Mouse (Mus musculus): ENCODE results near the gene Krt19. TPM values are rescaled to one million over a fixed set of nuclear protein-coding genes. Genes with fewer than 3 reads are reported as not detected.

Krt19 gene
- polyA plus RNA-seq, 1 experiment, result 5.4 TPM

DNA sequence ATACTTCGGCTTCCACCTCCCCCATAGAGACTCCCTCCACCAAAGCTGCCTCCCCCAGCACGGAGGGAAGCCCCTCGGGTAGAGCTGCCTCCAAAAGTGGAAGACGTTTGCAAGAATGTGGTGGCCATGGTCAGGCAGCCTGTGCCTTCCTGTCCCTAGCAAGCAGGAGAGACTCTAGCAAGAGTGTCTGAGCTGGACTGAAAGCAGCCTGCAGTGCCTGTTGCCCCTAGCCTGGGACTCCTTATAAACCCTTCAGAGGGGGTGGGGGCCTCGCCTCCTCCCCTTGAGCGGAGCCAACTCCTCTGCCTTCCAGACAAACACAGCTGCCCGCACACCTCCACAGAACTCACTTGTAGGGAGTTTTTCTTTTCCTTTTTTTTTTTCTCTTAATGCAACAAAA lies 12.7 kb downstream of the Krt19 start, which contains the start of gene Krt15:
Gene Krt15, minus strand, starts transcription at position 198 of the 400 bp plus-strand sequence.
- TF ChIP-seq POLR2A (IDR thresholded peaks at IDR 0.05; ENCODE audit: borderline replicate concordance, extremely low read depth, insufficient read depth, insufficient read length, poor library complexity, severe bottlenecking) (no peak), CTCF (IDR thresholded peaks at IDR 0.05; ENCODE audit: borderline replicate concordance, extremely low read depth, insufficient read depth, insufficient read length) (no peak)
- no peak for DNase-seq (ENCODE audit: low read depth)

DNA sequence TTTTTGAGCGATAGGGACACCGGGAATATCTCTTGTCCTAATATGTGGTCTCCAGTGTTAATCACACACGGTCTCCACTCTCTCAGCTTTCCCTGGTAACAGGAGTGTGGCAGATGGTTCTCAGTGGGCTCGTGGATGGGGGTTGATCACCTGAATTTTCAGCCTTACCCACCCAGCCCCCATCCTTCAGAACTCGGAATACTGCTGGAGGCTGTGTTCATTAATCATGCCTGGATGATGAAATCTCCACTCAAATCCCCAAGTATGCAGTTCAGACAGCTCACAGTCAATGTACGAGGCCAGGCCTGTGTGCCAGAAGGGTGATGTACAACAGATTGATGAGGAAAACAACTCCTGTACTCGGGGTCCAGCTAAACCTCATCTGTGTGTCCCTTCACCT lies 23.6 kb downstream of the Krt19 start:
- no peak for TF ChIP-seq POLR2A (IDR thresholded peaks at IDR 0.05; ENCODE audit: borderline replicate concordance, extremely low read depth, insufficient read depth, insufficient read length, poor library complexity, severe bottlenecking)
- TF ChIP-seq CTCF (IDR thresholded peaks at IDR 0.05; ENCODE audit: borderline replicate concordance, extremely low read depth, insufficient read depth, insufficient read length), result no peak
- no peak for DNase-seq (ENCODE audit: low read depth)

DNA sequence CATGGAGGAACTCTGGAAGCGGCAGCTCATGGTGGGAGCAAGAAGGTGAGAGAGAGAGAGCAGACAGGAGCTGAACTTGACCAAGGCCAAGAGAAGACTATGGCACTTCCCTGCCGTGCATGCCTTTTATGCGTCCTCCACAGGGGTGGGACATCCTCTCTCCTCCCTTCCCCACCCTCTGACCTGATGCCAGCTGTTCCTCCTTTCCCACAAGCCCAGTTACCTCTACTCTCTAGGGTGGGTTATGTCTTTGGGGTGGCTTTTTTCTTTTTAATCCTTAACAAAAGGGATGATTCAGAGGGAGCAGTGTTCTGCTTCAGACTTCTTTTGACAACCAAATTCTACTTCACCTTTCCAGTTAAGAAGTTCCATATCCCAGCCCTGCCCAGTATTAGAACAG lies 27.0 kb downstream of the Krt19 start, which contains the start of gene Krt13:
Gene Krt13, minus strand, starts transcription at position 101 of the 400 bp plus-strand sequence.
- no peak for DNase-seq (ENCODE audit: low read depth)
- TF ChIP-seq POLR2A (IDR thresholded peaks at IDR 0.05; ENCODE audit: borderline replicate concordance, extremely low read depth, insufficient read depth, insufficient read length, poor library complexity, severe bottlenecking) (no peak), CTCF (IDR thresholded peaks at IDR 0.05; ENCODE audit: borderline replicate concordance, extremely low read depth, insufficient read depth, insufficient read length) (no peak)

DNA sequence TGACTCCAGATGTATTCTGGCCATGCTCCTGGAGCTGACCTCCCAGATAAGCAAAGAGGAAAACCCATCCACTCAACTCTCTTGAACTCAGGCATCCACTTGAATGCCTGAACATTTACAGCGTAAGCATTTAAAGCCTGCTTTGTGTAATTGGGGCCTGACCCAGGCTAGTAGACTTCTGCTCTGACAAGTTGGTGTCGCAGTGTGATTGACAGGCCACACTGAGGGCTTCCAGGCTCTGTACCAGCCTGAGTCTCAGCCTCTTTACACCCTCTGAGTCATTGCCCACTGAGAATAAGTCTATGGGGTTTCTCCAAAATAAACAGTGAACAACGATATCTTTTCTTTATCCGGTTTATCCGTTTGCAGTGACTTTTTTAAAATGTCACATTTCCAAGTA lies 28.1 kb downstream of the Krt19 start:
- TF ChIP-seq CTCF (IDR thresholded peaks at IDR 0.05; ENCODE audit: borderline replicate concordance, extremely low read depth, insufficient read depth, insufficient read length) (no peak), POLR2A (IDR thresholded peaks at IDR 0.05; ENCODE audit: borderline replicate concordance, extremely low read depth, insufficient read depth, insufficient read length, poor library complexity, severe bottlenecking) (no peak)
- no peak for DNase-seq (ENCODE audit: low read depth)

DNA sequence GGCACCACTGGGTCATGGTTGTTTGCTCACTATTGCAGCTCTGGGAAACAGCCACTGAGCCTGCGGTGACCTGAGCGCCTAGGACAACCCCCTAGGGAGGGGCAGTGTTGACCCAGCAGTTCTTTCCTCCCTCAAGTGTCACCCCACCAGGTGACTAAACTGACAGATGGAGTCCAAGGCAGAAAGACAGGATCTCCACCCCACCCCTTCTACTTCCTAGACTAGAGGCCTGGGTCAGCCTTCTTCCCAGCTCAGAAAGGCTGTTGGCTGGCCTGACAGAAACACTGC lies 34.8 kb downstream of the Krt19 start:
- no peak for DNase-seq (ENCODE audit: low read depth)
- no peak for TF ChIP-seq POLR2A (IDR thresholded peaks at IDR 0.05; ENCODE audit: borderline replicate concordance, extremely low read depth, insufficient read depth, insufficient read length, poor library complexity, severe bottlenecking)
- no peak for TF ChIP-seq CTCF (IDR thresholded peaks at IDR 0.05; ENCODE audit: borderline replicate concordance, extremely low read depth, insufficient read depth, insufficient read length)

DNA sequence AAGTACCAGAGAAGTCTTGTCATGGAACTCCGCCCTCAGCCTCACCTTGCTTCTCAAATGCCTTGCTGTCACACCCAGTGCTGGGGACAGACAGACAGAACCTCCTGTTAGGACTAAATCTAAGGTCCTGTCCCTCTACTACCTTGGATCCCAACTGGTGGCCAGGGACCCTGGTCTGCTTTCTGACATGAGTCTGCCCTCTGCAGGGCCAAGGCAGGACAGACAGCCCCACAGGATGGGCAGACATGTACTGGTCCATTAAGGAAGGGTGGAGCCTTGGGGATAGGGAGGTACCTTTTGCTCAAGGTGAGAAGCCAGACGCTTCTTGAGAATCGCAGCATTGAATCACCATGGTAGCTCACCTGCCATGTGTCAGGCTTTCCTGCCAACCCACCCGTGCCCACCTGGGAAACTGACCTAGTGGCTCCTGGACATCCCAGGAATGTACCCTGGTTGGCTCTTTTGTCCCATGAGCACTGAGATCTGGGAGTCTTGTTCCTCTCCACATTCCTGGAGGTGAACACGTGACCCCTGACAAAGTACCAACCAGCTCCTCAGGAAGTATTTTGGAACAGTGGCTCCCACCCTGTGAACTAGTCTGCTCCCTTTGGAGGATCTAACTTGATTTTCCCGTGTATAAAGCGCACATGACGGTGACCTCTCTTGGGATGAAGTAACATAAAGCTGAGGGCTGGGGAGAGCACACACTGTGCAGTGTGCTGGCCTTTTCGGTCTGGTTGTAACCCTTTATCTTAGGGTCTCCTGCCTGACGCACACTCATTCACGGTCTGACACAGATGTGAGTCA lies 35.3 kb downstream of the Krt19 start:
- TF ChIP-seq CTCF (IDR thresholded peaks at IDR 0.05; ENCODE audit: borderline replicate concordance, extremely low read depth, insufficient read depth, insufficient read length) (no peak), POLR2A (IDR thresholded peaks at IDR 0.05; ENCODE audit: borderline replicate concordance, extremely low read depth, insufficient read depth, insufficient read length, poor library complexity, severe bottlenecking) (no peak)
- no peak for DNase-seq (ENCODE audit: low read depth)

DNA sequence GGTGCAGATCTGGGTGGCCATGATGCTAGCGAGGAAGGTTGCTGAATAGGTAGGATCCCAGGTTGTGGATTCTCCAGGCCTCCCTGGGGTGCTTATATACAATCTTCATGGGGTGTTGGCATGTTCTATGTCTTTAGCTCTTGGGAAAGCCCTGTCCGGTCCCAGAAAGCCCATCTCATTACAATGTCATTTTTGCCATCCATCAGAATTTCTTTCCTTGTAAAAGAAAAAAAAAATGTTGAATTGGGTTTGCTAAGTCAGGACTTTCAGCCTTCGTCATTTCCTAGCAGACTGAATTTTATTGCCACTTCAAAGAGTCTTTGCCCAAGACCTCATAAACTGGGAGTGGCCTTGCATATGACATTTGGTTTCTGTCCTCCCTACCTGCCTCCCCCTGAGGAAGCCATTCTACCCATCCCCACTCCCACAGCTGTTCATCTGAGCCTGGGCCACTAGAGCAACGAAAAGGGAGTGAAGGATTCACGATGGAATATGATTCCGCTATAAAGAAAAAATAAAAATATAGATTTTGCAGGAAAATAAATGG lies 42.8 kb downstream of the Krt19 start, which contains the start of gene Krt36:
Gene Krt36, minus strand, starts transcription at position 51 of the 547 bp plus-strand sequence.
- DNase-seq (ENCODE audit: low read depth), result no peak
- TF ChIP-seq POLR2A (IDR thresholded peaks at IDR 0.05; ENCODE audit: borderline replicate concordance, extremely low read depth, insufficient read depth, insufficient read length, poor library complexity, severe bottlenecking), result no peak

DNA sequence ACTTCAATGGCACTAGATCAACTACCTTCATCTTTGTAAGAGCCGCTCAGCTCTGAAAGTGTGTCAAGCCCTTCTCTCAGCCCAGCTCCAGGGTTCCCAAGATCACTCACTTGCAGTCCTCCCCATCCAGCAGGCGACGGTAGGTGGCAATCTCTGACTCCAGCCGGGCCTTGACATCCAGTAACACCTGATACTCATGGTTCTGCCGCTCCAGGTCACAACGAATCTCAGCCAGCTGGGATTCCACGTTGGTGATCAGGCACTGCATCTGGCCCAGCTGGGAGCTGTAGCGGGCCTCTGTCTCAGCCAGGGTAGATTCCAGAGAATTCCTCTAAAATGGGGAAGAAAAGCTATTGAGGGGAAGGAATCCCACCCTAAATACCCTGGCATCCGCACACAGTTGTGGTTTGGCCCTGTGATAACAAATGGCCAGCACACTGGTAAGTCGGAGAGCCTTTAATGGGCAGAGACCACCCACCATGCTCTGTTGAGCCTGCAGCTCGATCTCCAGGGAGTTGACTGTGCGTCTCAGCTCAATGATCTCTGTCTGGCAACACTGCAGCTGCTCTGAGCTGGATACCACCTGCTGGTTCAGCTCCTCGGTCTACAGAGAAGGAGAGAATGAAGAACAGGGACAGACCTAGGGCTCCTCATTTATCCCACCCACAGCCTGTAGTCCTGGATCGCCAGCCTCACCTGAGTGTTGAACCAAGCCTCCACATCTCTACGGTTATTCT lies 45.6 kb downstream of the Krt19 start:
- TF ChIP-seq POLR2A (IDR thresholded peaks at IDR 0.05; ENCODE audit: borderline replicate concordance, extremely low read depth, insufficient read depth, insufficient read length, poor library complexity, severe bottlenecking) (no peak), CTCF (IDR thresholded peaks at IDR 0.05; ENCODE audit: borderline replicate concordance, extremely low read depth, insufficient read depth, insufficient read length) (no peak)
- peak; percentile 1 for DNase-seq (ENCODE audit: low read depth)

DNA sequence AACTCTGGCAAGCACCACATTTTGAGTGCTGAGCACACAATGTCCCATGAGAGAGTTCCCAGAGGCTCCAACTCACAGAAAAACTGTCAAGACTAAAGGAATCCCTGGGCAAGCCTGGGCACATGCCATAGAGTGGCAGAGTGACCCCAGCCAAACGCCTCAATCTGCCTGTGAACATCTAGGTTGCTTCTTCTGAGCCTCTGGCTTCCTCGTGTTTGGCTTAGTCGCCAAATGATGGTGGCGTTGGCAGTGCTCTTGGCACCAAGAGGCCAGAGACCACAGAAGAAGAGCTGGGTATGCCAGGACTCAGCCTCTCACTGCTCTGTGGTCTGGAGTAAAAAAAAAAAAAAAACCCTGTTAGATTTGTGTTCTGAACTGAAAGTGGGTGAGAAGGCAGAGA lies 48.1 kb downstream of the Krt19 start:
- no peak for TF ChIP-seq POLR2A (IDR thresholded peaks at IDR 0.05; ENCODE audit: borderline replicate concordance, extremely low read depth, insufficient read depth, insufficient read length, poor library complexity, severe bottlenecking)
- TF ChIP-seq CTCF (IDR thresholded peaks at IDR 0.05; ENCODE audit: borderline replicate concordance, extremely low read depth, insufficient read depth, insufficient read length), result no peak
- DNase-seq (ENCODE audit: low read depth), result no peak

DNA sequence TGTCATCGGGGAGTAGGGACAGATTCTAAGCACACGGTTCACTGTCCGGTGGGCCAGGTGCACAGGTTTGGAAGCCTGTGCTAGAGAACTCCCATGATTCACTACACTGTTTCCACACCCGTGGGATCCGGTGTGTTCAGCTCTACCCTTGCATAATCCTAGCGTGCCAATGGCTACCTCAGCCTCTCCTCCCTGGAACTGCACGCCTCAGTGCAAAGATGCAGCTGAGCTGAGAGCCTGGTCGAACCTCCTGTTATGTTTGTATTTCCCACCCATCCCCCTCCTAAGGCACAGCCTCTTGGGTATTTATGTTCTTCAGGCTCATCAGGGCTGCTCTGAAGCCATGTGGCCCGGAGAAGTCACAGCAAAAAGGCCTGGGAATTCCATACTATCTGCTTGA lies 50.6 kb downstream of the Krt19 start:
- TF ChIP-seq CTCF (IDR thresholded peaks at IDR 0.05; ENCODE audit: borderline replicate concordance, extremely low read depth, insufficient read depth, insufficient read length), result no peak
- TF ChIP-seq POLR2A (IDR thresholded peaks at IDR 0.05; ENCODE audit: borderline replicate concordance, extremely low read depth, insufficient read depth, insufficient read length, poor library complexity, severe bottlenecking), result no peak
- no peak for DNase-seq (ENCODE audit: low read depth)

DNA sequence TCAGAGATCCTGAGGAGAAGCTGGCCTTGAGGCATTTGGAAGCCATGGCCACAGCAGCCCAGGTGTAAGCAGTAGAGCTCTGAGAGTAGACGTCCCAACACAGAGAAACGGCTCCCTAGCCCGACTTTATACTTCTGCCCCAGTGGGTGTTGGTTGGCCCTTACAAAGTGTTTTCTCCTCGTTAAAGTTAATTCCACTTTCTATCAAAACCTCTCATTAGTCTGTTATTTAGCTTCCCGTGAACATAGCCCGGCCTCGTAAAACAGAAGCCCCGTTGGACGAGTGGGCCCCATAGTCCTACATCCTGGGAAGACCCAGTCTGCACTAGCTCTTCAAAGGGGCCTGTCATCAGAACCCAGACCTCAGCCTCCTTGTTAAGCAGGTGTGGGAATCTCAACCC lies 52.3 kb downstream of the Krt19 start, which contains the start of gene Krt35:
Gene Krt35, minus strand, starts transcription at position 101 of the 400 bp plus-strand sequence.
- DNase-seq (ENCODE audit: low read depth), result no peak
- TF ChIP-seq POLR2A (IDR thresholded peaks at IDR 0.05; ENCODE audit: borderline replicate concordance, extremely low read depth, insufficient read depth, insufficient read length, poor library complexity, severe bottlenecking) (no peak), CTCF (IDR thresholded peaks at IDR 0.05; ENCODE audit: borderline replicate concordance, extremely low read depth, insufficient read depth, insufficient read length) (no peak)

Other genes starting within 250 kb of the Krt19 start
- not detected in 2 replicates for gene Krtap31-1, start 240.7 kb downstream of the Krt19 start, polyA plus RNA-seq (2012; rRNA removed)
- not detected in 2 replicates for gene Gm11565, start 233.9 kb downstream of the Krt19 start, polyA plus RNA-seq (2012; rRNA removed)
- gene Krtap31-2, start 212.4 kb downstream of the Krt19 start, polyA plus RNA-seq (2012; rRNA removed), result not detected in 2 replicates
- gene Krtap9-5, start 200.2 kb downstream of the Krt19 start, polyA plus RNA-seq (2012; rRNA removed), result not detected in 2 replicates
- not detected in 2 replicates for gene Krtap29-1, start 169.6 kb downstream of the Krt19 start, polyA plus RNA-seq (2012; rRNA removed)
- 0.04 TPM in 1 of 2 replicates, not detected in the other for gene Krtap16-1, start 162.1 kb downstream of the Krt19 start, polyA plus RNA-seq (2012; rRNA removed)
- gene Krtap17-1, start 154.7 kb downstream of the Krt19 start, polyA plus RNA-seq (2012; rRNA removed), result 0.19 and 0.27 TPM in 2 replicates
- not detected in 2 replicates for gene Krt33a, start 132.5 kb downstream of the Krt19 start, polyA plus RNA-seq (2012; rRNA removed)
- 0.04 TPM in 1 of 2 replicates, not detected in the other for gene Krt33b, start 118.8 kb downstream of the Krt19 start, polyA plus RNA-seq (2012; rRNA removed)
- not detected in 2 replicates for gene Krt34, start 107.1 kb downstream of the Krt19 start, polyA plus RNA-seq (2012; rRNA removed)
- not detected in 2 replicates for gene Krt31, start 98.1 kb downstream of the Krt19 start, polyA plus RNA-seq (2012; rRNA removed)
- gene Krt32, start 60.4 kb downstream of the Krt19 start, polyA plus RNA-seq (2012; rRNA removed), result not detected in 2 replicates
- gene Krt35, start 52.4 kb downstream of the Krt19 start, polyA plus RNA-seq (2012; rRNA removed), result not detected in 2 replicates
- not detected in 2 replicates for gene Krt36, start 43.0 kb downstream of the Krt19 start, polyA plus RNA-seq (2012; rRNA removed)
- not detected in 2 replicates for gene Krt13, start 27.1 kb downstream of the Krt19 start, polyA plus RNA-seq (2012; rRNA removed)
- 12.2 and 14.4 TPM in 2 replicates for gene Krt15, start 12.7 kb downstream of the Krt19 start, polyA plus RNA-seq (2012; rRNA removed)
- 0.05 and 0.10 TPM in 2 replicates for gene Krt9, start 44.6 kb upstream of the Krt19 start, polyA plus RNA-seq (2012; rRNA removed)
- 22.8 and 36.6 TPM in 2 replicates for gene Krt14, start 58.9 kb upstream of the Krt19 start, polyA plus RNA-seq (2012; rRNA removed)
- 0.06 and 0.12 TPM in 2 replicates for gene Krt16, start 100.2 kb upstream of the Krt19 start, polyA plus RNA-seq (2012; rRNA removed)
- gene Krt17, start 112.4 kb upstream of the Krt19 start, polyA plus RNA-seq (2012; rRNA removed), result 2.1 and 6.1 TPM in 2 replicates
- 0.08 TPM in 1 of 2 replicates, not detected in the other for gene Krt42, start 121.2 kb upstream of the Krt19 start, polyA plus RNA-seq (2012; rRNA removed)
- 291 and 330 TPM in 2 replicates for gene Eif1, start 171.2 kb upstream of the Krt19 start, polyA plus RNA-seq (2012; rRNA removed)
- 0.60 and 0.66 TPM in 2 replicates for gene Gast, start 185.7 kb upstream of the Krt19 start, polyA plus RNA-seq (2012; rRNA removed)
- gene Hap1, start 207.5 kb upstream of the Krt19 start, polyA plus RNA-seq (2012; rRNA removed), result 188 and 226 TPM in 2 replicates
- 69.6 and 94.2 TPM in 2 replicates for gene Jup, start 249.1 kb upstream of the Krt19 start, polyA plus RNA-seq (2012; rRNA removed)

Measured in brain, embryonic 14.5 days (tissue).